23 mouse cellular contexts compared by ENCODE assay signal in the genomic region with DNA sequence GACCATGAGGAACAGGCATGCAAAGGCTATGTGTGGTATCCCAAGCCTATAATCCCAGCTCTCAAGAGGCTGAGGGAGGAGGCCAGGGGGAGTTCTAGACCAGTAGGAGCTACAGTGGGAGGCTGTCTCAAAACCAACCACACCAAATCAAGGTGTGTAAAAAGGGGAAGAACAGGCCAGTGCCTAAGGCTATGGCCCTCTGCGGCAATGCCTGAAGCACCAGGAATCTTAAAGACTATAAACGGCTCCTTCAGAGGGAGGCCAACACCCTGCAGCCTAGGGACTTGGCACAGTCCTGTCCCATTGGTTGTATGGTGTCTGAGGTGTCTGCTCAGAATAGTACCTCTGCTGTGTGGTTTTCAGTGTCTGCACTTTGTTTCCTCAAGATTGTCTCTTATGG.
"Had no signal": no experiment of that assay in that cellular context is flagged by ENCODE, and none has a peak within 500 bp of the region (broad histone marks: within the 10 kb centered on the region; RNA-seq: fewer than 3 reads in every experiment).

No protein-coding gene starts in this region.

- ATAC-seq: hindbrain, postnatal 0 days; intestine, embryonic 16.5 days had no signal

- H3K4me2 ChIP-seq: heart, embryonic 12.5 days; hindbrain, embryonic 13.5 days; hindbrain, embryonic 15.5 days; kidney, embryonic 15.5 days; limb, embryonic 13.5 days; liver, embryonic 11.5 days; liver, embryonic 13.5 days had no signal

- H3K9ac ChIP-seq: heart, embryonic 12.5 days; hindbrain, embryonic 13.5 days; hindbrain, embryonic 15.5 days; kidney, embryonic 15.5 days; limb, embryonic 13.5 days; liver, embryonic 13.5 days had no signal

- H3K27me3 ChIP-seq: heart, embryonic 12.5 days; hindbrain, embryonic 13.5 days; hindbrain, embryonic 15.5 days; kidney, embryonic 15.5 days; limb, embryonic 13.5 days; liver, embryonic 13.5 days had no signal

- H3K9me3 ChIP-seq: heart, embryonic 12.5 days; hindbrain, embryonic 13.5 days; hindbrain, embryonic 15.5 days; kidney, embryonic 15.5 days; limb, embryonic 13.5 days; liver, embryonic 13.5 days had no signal

- H3K36me3 ChIP-seq: liver, embryonic 13.5 days had no signal

- H3K27ac ChIP-seq: heart, adult 2 months; hindbrain, embryonic 13.5 days; hindbrain, embryonic 15.5 days; hindbrain, postnatal 0 days; kidney, embryonic 15.5 days; kidney, postnatal 0 days; left cerebral cortex, adult 2 months; limb, embryonic 13.5 days; liver, embryonic 13.5 days had no signal

- H3K4me1 ChIP-seq: kidney, embryonic 15.5 days; liver, embryonic 13.5 days had no signal

- H3K4me3 ChIP-seq: heart, adult 2 months; heart, embryonic 12.5 days; hindbrain, embryonic 13.5 days; hindbrain, embryonic 15.5 days; kidney, embryonic 15.5 days; left cerebral cortex, adult 2 months; limb, embryonic 13.5 days; liver, embryonic 13.5 days had no signal

- DNase-seq: gastrocnemius, postnatal 14 days; gastrocnemius, postnatal 36 days; heart, adult 2 months; heart, postnatal 14 days; heart, postnatal 36 days; kidney, adult 11 months; kidney, adult 2 months; kidney, adult 9 months; kidney, postnatal 14 days; kidney, postnatal 36 days; layer of hippocampus, adult 9-11 months; liver; liver, embryonic 13.5 days had no signal
